Mouse (Mus musculus): ENCODE data around the gene Znfx1.

DNA sequence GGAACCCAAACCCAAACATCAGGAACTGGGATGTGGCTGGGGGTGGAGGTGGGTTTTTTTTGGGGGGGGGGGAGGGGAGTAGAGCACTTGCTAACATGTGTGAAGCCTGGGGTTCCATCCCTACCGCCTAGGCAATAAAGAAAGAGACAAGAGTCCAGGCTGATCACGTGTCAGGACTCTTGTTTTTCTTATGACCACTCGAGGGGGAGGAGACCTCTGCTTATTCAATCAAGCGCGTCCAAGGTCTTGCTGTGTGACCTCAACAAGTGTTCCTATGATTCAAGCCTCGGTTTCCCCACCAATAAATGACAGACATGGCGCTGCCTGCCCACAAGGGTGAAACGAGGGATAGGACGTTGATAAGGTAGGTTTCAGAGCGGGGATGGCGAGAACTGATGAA is 23.3 kb upstream of the Znfx1 start:
- no peak for TF ChIP-seq CTCF (IDR thresholded peaks at IDR 0.05; ENCODE audit: control insufficient read depth, insufficient read depth, low read length)
- TF ChIP-seq POLR2A (IDR thresholded peaks at IDR 0.05; ENCODE audit: borderline replicate concordance, control insufficient read depth, low read depth, low read length), result no peak
